Mouse (Mus musculus) lung, embryonic 15.5 days (tissue): ENCODE data around the gene Fndc3b. TPM values are rescaled to one million over a fixed set of nuclear protein-coding genes. Genes with fewer than 3 reads are reported as not detected.
A peak's percentile ranks its signal among the peaks of the same experiment; 100 is the strongest.

Experiments
- ATAC-seq: fragments of 200-750 bp; cut with Nextera tagmentation; 2 replicates; pipeline ENCODE4 v1.8.0; 2017; ENCODE audit warnings: moderate number of reproducible peaks, borderline replicate concordance; ENCODE audit not compliant: low FRiP score, low TSS enrichment; ENCODE audit errors: extremely low read depth
- H3K27ac ChIP-seq: fragments of 300-500 bp; sonication (generic); 2 replicates; pipeline ENCODE4 v1.5.1; 2015; ENCODE audit warnings: moderate library complexity, mild to moderate bottlenecking, inconsistent platforms
- H3K27me3 ChIP-seq: fragments of 300-500 bp; sonication (generic); 2 replicates; pipeline ENCODE4 v1.6.1; 2015; ENCODE audit warnings: inconsistent platforms
- H3K36me3 ChIP-seq: fragments of 300-500 bp; sonication (generic); 2 replicates; pipeline ENCODE4 v1.6.1; 2015; ENCODE audit warnings: inconsistent platforms
- H3K4me1 ChIP-seq: fragments of 300-500 bp; sonication (generic); 2 replicates; pipeline ENCODE4 v1.6.1; 2015; ENCODE audit warnings: inconsistent platforms
- H3K4me2 ChIP-seq: fragments of 300-500 bp; sonication (generic); 2 replicates; pipeline ENCODE4 v1.6.1; 2015; ENCODE audit warnings: inconsistent platforms, mild to moderate bottlenecking, moderate library complexity
- H3K4me3 ChIP-seq: fragments of 300-500 bp; sonication (generic); 2 replicates; pipeline ENCODE4 v1.5.1; 2015; ENCODE audit warnings: mild to moderate bottlenecking, inconsistent platforms
- H3K9ac ChIP-seq: fragments of 300-500 bp; sonication (generic); 2 replicates; pipeline ENCODE4 v1.6.1; 2015; ENCODE audit warnings: inconsistent platforms
- H3K9me3 ChIP-seq: fragments of 300-500 bp; sonication (generic); 2 replicates; pipeline ENCODE4 v1.6.1; 2016; ENCODE audit warnings: inconsistent platforms
- WGBS: fragments of 180-500 bp; shearing (Covaris S2); methylation state at CpG from one replicate; pipeline ENCODE4 v1.1.7; 2015; 5-methylcytosine and 5-hydroxymethylcytosine counted together
- polyA plus RNA-seq: library from polyadenylated mRNA; unstranded; fragments of >200 nt; fragmentation: Nextera tagmentation; extraction: Ambion mirVana; gene quantifications from 2 replicates; pipeline ENCODE4 v1.2.1, GENCODE M21; 2015

Gene Fndc3b
- polyA plus RNA-seq, 1 experiment from 2014 or later: 35.7 TPM

DNA sequence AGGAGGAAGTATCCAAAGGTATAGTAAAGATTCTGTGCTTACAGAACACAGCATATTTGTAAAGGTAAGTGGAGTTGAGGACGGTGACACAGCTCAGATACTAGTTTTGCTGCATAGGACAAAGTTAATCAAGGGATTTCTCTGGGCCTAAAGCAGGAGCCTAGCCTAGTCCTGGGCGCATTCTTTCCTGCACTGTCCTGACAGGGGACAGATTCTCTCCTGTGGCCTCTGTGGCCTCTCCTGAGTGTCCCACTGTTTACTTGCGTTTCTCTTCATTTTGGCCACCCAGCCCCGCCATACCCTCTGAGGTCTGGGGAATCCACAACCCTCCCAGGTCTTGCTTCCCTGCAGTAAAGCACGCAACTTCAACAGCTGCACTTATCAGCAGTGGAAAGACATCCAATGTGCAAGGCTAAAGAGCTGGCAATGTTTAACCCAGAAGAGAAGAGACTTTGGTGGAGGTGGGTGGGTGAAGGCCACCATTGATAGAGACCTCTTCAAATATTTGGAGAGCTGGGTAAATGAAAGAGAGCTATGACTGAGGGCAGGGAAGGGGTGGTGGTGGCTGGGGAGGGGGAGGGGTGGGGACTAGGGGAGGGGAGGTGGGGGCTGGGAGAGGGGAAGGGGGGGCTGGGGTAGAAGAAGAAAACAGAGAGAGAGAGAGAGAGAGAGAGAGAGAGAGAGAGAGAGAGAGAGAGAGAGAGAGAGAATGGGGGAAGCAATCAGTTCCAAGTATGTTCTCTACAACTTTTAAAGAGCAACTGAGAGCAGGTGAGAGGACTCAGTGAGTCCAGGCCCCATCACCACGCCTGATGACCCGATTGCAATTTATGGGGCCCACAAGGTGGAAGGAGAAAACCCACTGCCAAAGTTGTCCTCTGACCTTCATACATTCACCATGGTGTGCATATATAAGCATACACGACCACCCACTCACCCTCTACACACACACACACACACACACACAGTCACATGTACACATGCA is 18.0 kb upstream of the Fndc3b start:
- H3K4me2 ChIP-seq: no peak overlapping the region
- H3K36me3 ChIP-seq: no peaks in the 10 kb centered on the region
- peaks cover 14% of the 10 kb centered on the region for H3K4me1 ChIP-seq
- no peaks in the 10 kb centered on the region for H3K9me3 ChIP-seq
- H3K27ac ChIP-seq: peak overlapping the region; percentile 94
- 54% methylated on average over 8 of the region's 8 CpGs for WGBS
- H3K9ac ChIP-seq: no peak overlapping the region
- H3K27me3 ChIP-seq: no peaks in the 10 kb centered on the region
- H3K4me3 ChIP-seq: no peak overlapping the region
- peak; percentile 86 for ATAC-seq

DNA sequence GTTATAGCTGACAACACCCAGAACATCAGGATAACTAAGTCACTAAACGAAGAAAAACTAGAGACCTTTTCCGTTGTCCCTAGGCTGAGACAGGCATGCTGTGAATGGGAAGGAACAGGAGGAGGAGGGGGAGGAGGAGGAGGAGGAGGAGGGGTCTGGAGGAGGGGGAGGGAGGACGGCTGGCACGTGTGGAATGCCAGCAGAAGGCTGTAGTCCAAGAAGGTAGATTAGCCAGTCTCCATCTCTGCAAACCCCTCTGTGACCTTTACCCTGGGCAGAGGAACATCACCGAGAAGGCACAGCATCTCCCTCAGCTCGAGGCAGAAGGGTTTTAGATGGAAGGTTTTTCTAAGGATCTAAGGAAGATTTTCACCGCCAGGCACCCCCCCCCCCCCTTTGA is 17.1 kb upstream of the Fndc3b start:
- peak overlapping the region; percentile 94 for H3K27ac ChIP-seq
- no peaks in the 10 kb centered on the region for H3K36me3 ChIP-seq
- H3K4me2 ChIP-seq: no peak overlapping the region
- no peaks in the 10 kb centered on the region for H3K27me3 ChIP-seq
- H3K9ac ChIP-seq: no peak overlapping the region
- H3K4me3 ChIP-seq: no peak overlapping the region
- 13% methylated on average over 7 of the region's 7 CpGs for WGBS
- no peaks in the 10 kb centered on the region for H3K9me3 ChIP-seq
- peak; percentile 50; the same call in 1 of the 2 replicates for ATAC-seq
- H3K4me1 ChIP-seq: peaks cover 14% of the 10 kb centered on the region

DNA sequence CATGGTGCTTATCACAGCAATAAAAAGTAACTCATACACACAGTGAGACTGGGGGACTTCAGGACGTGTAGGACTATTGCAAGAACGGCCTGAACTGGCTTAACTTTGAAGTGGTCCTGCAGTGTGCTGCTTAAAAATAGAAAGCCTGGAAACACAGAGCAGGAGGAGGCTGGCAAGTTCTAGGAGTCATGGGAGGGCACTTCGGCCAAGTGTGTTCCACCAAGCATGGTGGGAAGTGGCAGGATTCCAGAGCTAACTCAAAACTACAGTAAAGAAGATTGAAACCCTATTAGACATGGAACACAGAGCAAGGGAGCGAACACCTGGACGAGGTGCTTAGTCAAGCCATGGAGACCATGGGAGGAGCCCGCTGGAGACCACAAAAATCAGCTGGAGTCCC is 14.6 kb upstream of the Fndc3b start:
- Histone ChIP-seq H3K4me3 (no peak overlapping the region), H3K4me2 (no peak overlapping the region), H3K36me3 (no peaks in the 10 kb centered on the region), H3K4me1 (peaks cover 14% of the 10 kb centered on the region), H3K27ac (no peak overlapping the region), H3K27me3 (no peaks in the 10 kb centered on the region), H3K9me3 (no peaks in the 10 kb centered on the region), H3K9ac (no peak overlapping the region)
- no peak for ATAC-seq
- WGBS: 70% methylated on average over 6 of the region's 6 CpGs

DNA sequence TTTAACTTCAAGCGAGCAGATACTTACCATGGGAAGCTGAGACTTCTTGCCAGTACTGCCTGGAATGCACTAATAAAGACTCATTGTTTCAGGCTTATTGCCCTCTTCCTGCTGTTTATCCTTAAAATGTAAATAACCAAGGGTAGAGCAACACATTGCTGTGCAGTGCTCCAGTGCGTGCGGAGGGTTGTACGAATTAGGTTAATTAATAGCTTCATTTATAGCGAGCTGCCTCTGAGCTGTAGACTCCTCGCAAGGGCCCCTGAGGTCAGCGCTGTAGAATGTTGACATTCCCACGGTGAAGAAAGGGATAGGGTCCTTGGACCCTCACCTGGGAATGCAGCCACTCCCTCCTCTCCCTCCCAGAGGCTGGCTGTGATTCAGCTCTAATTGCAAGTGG is 13.1 kb upstream of the Fndc3b start:
- no peak overlapping the region for H3K9ac ChIP-seq
- ATAC-seq: no peak
- H3K36me3 ChIP-seq: no peaks in the 10 kb centered on the region
- H3K9me3 ChIP-seq: no peaks in the 10 kb centered on the region
- peaks cover 8% of the 10 kb centered on the region for H3K4me1 ChIP-seq
- H3K4me3 ChIP-seq: no peak overlapping the region
- 25% methylated on average over 8 of the region's 8 CpGs for WGBS
- no peak overlapping the region for H3K4me2 ChIP-seq
- H3K27ac ChIP-seq: no peak overlapping the region
- H3K27me3 ChIP-seq: no peaks in the 10 kb centered on the region

DNA sequence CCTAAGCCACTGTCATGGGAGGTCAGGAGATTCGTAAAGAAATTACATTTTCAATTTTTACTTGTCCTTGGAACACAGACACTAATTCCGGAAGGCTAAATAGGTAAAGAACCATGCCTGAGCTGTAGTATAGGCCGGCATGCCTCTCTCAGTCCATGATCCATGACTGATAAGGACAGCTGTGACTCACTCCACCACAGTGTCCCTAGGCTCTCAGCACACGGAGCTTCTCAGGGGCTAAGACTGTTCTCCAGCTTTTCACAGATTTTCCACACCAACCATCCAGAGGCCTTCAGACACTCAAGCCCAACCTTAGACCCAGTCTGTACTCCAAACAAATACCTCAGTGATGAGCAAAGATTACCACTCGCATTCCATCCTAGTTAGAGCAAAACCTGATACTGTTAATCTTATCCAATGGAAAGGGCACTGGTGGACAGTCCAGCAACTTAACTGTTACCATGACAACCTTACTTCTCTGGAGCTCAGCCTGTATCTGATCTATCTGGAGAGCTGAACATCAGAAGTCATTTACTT is 7.8 kb upstream of the Fndc3b start:
- no peak overlapping the region for H3K27ac ChIP-seq
- H3K9me3 ChIP-seq: no peaks in the 10 kb centered on the region
- H3K4me1 ChIP-seq: no peaks in the 10 kb centered on the region; the same call in 1 of the 2 replicates
- no peak for ATAC-seq
- H3K27me3 ChIP-seq: no peaks in the 10 kb centered on the region
- H3K4me3 ChIP-seq: no peak overlapping the region
- H3K9ac ChIP-seq: no peak overlapping the region
- WGBS: 66% methylated on average over 5 of the region's 5 CpGs
- H3K36me3 ChIP-seq: no peaks in the 10 kb centered on the region
- H3K4me2 ChIP-seq: no peak overlapping the region

DNA sequence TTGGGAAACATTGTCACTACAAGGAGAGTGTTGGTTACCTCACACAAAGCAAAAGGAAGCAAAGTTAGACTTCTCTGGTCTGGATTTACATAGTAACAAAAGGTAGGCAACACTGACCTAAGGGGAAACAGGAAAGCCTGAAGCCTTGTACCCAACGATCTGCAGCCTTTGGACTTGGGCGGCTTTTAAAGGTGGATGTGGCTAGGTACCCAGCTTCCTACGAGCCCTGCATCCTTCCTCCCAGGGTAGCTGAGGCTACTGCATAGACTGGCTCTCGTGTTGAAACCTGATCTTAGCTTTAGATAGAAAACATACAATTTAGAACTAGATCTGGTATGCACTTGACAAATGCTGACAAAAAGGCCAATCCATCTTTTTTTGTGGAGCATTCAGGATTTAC is 2.9 kb upstream of the Fndc3b start:
- H3K36me3 ChIP-seq: no peaks in the 10 kb centered on the region
- no peak overlapping the region for H3K27ac ChIP-seq
- no peak overlapping the region for H3K9ac ChIP-seq
- no peaks in the 10 kb centered on the region; the same call in 1 of the 2 replicates for H3K4me1 ChIP-seq
- H3K4me2 ChIP-seq: no peak overlapping the region
- WGBS: 63% methylated on average over 4 of the region's 4 CpGs
- H3K4me3 ChIP-seq: no peak overlapping the region
- no peaks in the 10 kb centered on the region for H3K27me3 ChIP-seq
- no peak for ATAC-seq
- no peaks in the 10 kb centered on the region for H3K9me3 ChIP-seq

DNA sequence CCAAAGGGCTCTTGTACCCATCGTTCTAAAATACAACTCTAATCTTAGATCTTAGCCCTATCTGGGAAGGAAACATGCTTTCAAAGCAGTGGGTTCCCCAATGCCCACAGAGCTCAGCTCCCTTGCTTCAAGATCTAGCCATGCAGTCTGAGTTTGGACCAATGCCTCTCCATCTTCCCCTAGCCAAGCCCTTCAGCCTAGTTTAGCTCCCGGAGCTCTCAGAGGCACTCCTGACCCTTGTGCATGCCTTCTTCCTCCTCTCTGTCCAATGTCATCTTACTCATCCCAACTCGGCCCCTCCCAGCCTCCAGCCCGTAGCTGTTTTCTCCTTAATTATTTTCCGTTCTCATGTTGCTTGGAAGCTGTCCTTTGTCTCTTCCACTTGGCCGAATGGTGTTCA is 1.3 kb upstream of the Fndc3b start:
- Histone ChIP-seq H3K4me3 (no peak overlapping the region), H3K4me1 (peaks cover 12% of the 10 kb centered on the region), H3K9me3 (no peaks in the 10 kb centered on the region), H3K9ac (no peak overlapping the region), H3K4me2 (no peak overlapping the region), H3K36me3 (no peaks in the 10 kb centered on the region), H3K27ac (no peak overlapping the region), H3K27me3 (no peaks in the 10 kb centered on the region)
- 58% methylated on average over 6 of the region's 6 CpGs for WGBS
- ATAC-seq: no peak

DNA sequence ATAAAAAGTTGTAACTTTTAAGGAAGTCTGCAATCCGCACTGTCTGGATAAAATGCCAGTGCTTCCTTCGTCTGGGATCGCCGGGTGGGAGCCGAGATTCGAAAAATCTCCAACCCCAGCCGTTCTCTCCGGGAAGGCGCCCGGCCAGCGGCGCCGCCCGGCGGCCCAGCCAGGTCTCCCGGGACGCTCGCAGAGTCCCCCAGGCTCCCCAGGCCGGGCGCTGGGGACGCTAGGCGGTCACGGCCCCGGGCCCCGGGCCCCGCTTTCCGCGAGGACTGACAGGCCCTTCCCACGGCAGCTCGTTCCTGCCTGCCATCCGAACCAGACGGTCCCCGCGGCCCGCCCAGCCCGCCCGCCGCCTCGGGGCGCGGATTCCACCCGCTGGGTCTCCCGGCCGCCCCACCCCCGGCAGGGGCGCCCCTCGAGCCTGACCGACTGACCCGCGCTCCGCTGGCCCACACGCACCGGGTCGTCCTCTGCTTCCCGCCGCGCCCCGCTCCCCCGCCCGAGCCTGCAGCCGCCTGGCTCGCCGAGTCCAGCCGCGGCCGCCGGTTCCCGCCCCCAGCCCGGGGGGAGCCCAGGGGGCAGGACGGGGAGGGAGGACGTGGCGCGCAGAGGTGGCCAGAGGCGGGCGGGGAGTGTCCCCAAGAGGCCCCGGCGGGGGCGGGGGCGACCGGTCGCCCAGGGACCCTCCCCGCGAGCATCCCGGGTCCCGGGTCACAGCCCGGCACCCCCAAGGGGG is 1.0 kb downstream of the Fndc3b start:
- peaks cover 33% of the 10 kb centered on the region for H3K4me1 ChIP-seq
- WGBS: 0% methylated on average over 57 of the region's 86 CpGs
- H3K27ac ChIP-seq: peak overlapping the region; percentile 100
- H3K9me3 ChIP-seq: no peaks in the 10 kb centered on the region
- peak; percentile 86; the same call in 1 of the 2 replicates for ATAC-seq
- no peaks in the 10 kb centered on the region for H3K36me3 ChIP-seq
- H3K4me3 ChIP-seq: peak overlapping the region; percentile 98
- no peaks in the 10 kb centered on the region for H3K27me3 ChIP-seq
- peak overlapping the region; percentile 65 for H3K4me2 ChIP-seq
- peak overlapping the region; percentile 91 for H3K9ac ChIP-seq

DNA sequence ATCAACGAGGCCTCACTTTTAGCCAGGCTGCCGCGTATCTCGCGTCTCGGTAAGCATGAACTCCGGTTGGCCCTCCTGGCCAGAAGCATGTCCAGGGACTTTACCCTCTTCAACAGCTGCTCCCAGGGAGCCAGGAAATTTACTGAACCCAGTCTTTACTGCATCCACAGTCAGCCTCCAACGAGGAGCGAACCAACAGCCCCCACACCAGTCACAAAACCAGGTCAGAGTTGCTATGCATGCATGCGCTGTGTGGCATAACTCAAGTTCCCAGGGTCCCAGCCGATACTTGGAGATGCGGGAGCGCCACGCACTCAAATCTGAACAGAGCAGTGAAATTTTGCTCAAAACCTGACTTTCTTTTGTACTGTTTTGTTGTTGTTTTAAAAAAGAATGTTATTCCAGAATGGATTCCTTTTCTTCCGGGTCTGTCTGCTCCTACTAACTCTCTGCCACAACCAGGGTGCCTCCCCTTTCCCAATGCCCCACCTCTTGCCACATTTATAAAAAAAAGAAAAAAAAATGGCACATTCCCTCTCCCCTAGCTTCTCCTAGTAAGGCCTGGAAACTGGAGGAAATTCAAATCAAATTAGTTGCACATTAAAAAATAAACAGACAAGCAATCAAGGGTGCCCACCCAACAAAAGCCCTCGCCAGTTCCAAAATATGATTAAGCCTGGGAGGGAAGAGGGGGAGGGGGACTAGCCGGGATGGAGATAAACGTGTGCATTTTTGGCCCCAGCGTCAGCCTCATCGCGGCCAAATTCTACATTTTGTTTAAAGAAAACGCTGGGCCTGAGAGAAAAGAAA is 1.8 kb downstream of the Fndc3b start:
- no peaks in the 10 kb centered on the region for H3K36me3 ChIP-seq
- WGBS: 2% methylated on average over 22 of the region's 22 CpGs
- peak overlapping the region; percentile 65 for H3K4me2 ChIP-seq
- peak overlapping the region; percentile 91 for H3K9ac ChIP-seq
- no peak for ATAC-seq
- H3K4me1 ChIP-seq: peaks cover 39% of the 10 kb centered on the region
- H3K27ac ChIP-seq: peak overlapping the region; percentile 100
- no peaks in the 10 kb centered on the region for H3K27me3 ChIP-seq
- H3K4me3 ChIP-seq: peak overlapping the region; percentile 98
- no peaks in the 10 kb centered on the region for H3K9me3 ChIP-seq

DNA sequence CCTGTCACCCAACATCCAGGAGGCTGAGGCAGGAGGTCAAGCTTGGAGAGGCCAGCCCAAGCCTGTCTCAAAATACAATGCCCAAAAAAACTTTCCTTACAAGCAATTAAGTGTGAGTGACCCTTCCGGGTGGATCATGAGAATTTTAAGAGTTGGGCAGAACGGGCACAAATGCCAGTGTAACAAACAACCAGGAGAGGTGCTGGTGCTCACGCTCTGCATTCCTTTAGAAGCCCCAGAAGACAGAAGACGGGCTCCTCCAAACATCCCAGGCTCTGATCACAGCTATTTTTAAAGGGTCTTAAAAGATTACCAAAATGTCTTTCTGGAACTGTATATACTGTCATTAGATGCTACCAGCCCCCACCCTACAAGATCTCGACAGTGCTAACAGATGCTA is 2.5 kb downstream of the Fndc3b start:
- no peaks in the 10 kb centered on the region for H3K36me3 ChIP-seq
- no peaks in the 10 kb centered on the region for H3K27me3 ChIP-seq
- no peaks in the 10 kb centered on the region for H3K9me3 ChIP-seq
- peaks cover 41% of the 10 kb centered on the region for H3K4me1 ChIP-seq
- 16% methylated on average over 5 of the region's 5 CpGs for WGBS
- ATAC-seq: no peak
- peak overlapping the region; percentile 65 for H3K4me2 ChIP-seq
- peak overlapping the region; percentile 100; the same call in 1 of the 2 replicates for H3K27ac ChIP-seq
- peak overlapping the region; percentile 91 for H3K9ac ChIP-seq
- peak overlapping the region; percentile 98 for H3K4me3 ChIP-seq

DNA sequence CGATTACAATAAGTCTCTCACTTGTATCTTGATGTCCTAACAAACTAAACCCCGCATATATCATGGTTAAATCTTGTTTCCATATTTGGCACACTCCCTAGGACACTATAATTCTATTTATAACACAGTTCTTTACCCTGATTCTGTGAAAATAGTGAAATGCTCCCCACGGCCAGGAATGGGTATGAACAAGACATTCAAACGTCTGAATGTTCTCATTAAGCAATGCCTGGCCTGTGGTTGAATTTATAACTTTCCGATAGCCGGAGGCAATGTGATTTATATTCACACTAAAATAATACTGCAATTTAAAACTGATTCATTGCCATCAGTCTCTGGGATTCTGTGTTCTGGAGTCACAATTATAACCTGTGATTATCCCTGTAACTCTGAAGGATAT is 5.3 kb downstream of the Fndc3b start:
- Histone ChIP-seq H3K4me2 (no peak overlapping the region), H3K27me3 (no peaks in the 10 kb centered on the region), H3K9ac (no peak overlapping the region), H3K27ac (peak overlapping the region; percentile 45; the same call in 1 of the 2 replicates), H3K4me3 (no peak overlapping the region), H3K4me1 (peaks cover 44% of the 10 kb centered on the region), H3K36me3 (0 out of 2 replicates have a peak, but pooled peaks cover 5% of the 10 kb centered on the region), H3K9me3 (no peaks in the 10 kb centered on the region)
- 49% methylated on average over 6 of the region's 6 CpGs for WGBS
- no peak for ATAC-seq
